Mouse (Mus musculus): Measurements from ENCODE around the gene Trio. TPM values are rescaled to one million over a fixed set of nuclear protein-coding genes. Genes with fewer than 3 reads are reported as not detected.
A peak's percentile ranks its signal among the peaks of the same experiment; 100 is the strongest.

Gene Trio
- polyA plus RNA-seq, 1 experiment from 2014 or later, result 17.4 TPM

DNA sequence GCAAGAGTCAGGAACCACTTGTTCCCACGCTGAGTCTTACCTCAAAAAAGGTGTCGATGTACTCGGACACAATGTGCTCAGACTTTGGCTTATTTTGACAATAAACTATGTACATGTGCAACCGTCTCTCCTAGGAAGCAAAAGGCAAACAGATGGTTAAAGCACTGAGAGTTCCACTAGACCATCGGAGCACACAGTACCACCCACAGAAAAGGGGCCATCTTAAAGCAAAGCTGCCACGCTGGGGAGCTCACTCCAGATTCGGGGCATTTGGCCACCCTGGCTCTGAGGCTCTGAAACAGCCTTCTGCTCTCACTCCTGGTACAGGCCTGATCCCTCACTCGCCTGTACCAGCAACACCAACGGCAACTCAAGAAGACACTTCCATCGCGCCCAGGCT is 269.2 kb downstream of the Trio start:
- Histone ChIP-seq H3K4me1 (replicated peaks; ENCODE audit: insufficient read depth, low read length) (no peaks in the 10 kb centered on the region), H3K9me3 (replicated peaks; ENCODE audit: low read length) (no peaks in the 10 kb centered on the region), H3K36me3 (ENCODE audit: insufficient read depth, low read length) (peaks cover 39% of the 10 kb centered on the region), H3K4me2 (ENCODE audit: low read length) (no peak overlapping the region), H3K27ac (no peak overlapping the region), H3K27me3 (ENCODE audit: insufficient read depth, low read length) (no peaks in the 10 kb centered on the region), H3K4me3 (replicated peaks; ENCODE audit: low read depth, low read length) (no peak overlapping the region), H3K9ac (ENCODE audit: low read depth, low read length) (no peak overlapping the region)
- DNase-seq (ENCODE audit: low spot score) (no peak), ATAC-seq (replicated peaks; ENCODE audit: low FRiP score, low read depth) (no peak)
- 91% methylated on average over 11 of the region's 11 CpGs for WGBS
- TF ChIP-seq CTCF (IDR thresholded peaks at IDR 0.05; ENCODE audit: low read depth), result no peak

GRCm38 (mm10) chr15:27754571-27755260 is 270.9 kb downstream of the Trio start:
- Histone ChIP-seq H3K4me1 (replicated peaks; ENCODE audit: insufficient read depth, low read length) (no peaks in the 10 kb centered on the region), H3K27me3 (ENCODE audit: insufficient read depth, low read length) (no peaks in the 10 kb centered on the region), H3K9me3 (replicated peaks; ENCODE audit: low read length) (no peaks in the 10 kb centered on the region), H3K27ac (no peak overlapping the region), H3K4me3 (replicated peaks; ENCODE audit: low read depth, low read length) (no peak overlapping the region), H3K36me3 (ENCODE audit: insufficient read depth, low read length) (peaks cover 54% of the 10 kb centered on the region), H3K4me2 (ENCODE audit: low read length) (no peak overlapping the region), H3K9ac (ENCODE audit: low read depth, low read length) (no peak overlapping the region)
- DNase-seq (ENCODE audit: low spot score), result no peak
- TF ChIP-seq CTCF (IDR thresholded peaks at IDR 0.05; ENCODE audit: low read depth), result peak; percentile 30; the same call in 1 of the 2 replicates
- 71% methylated on average over 7 of the region's 7 CpGs for WGBS
- ATAC-seq (replicated peaks; ENCODE audit: low FRiP score, low read depth), result no peak

GRCm38 (mm10) chr15:27753923-27754322 is 271.7 kb downstream of the Trio start:
- no peaks in the 10 kb centered on the region for H3K4me1 ChIP-seq (replicated peaks; ENCODE audit: insufficient read depth, low read length)
- DNase-seq (ENCODE audit: low spot score) (no peak), ATAC-seq (replicated peaks; ENCODE audit: low FRiP score, low read depth) (no peak)
- no peak overlapping the region for H3K4me2 ChIP-seq (ENCODE audit: low read length)
- H3K27ac ChIP-seq, result no peak overlapping the region; the same call in 1 of the 2 replicates
- no peaks in the 10 kb centered on the region for H3K9me3 ChIP-seq (replicated peaks; ENCODE audit: low read length)
- no peaks in the 10 kb centered on the region for H3K27me3 ChIP-seq (ENCODE audit: insufficient read depth, low read length)
- H3K36me3 ChIP-seq (ENCODE audit: insufficient read depth, low read length), result peaks cover 62% of the 10 kb centered on the region
- H3K4me3 ChIP-seq (replicated peaks; ENCODE audit: low read depth, low read length), result no peak overlapping the region
- no peak for TF ChIP-seq CTCF (IDR thresholded peaks at IDR 0.05; ENCODE audit: low read depth)
- 59% methylated on average over 5 of the region's 5 CpGs for WGBS
- no peak overlapping the region for H3K9ac ChIP-seq (ENCODE audit: low read depth, low read length)

GRCm38 (mm10) chr15:27752677-27753342 is 272.8 kb downstream of the Trio start:
- no peak overlapping the region for H3K9ac ChIP-seq (ENCODE audit: low read depth, low read length)
- no peaks in the 10 kb centered on the region for H3K27me3 ChIP-seq (ENCODE audit: insufficient read depth, low read length)
- no peak overlapping the region for H3K4me3 ChIP-seq (replicated peaks; ENCODE audit: low read depth, low read length)
- no peak overlapping the region for H3K4me2 ChIP-seq (ENCODE audit: low read length)
- TF ChIP-seq CTCF (IDR thresholded peaks at IDR 0.05; ENCODE audit: low read depth), result no peak
- 41% methylated on average over 7 of the region's 7 CpGs for WGBS
- DNase-seq (ENCODE audit: low spot score) (no peak), ATAC-seq (replicated peaks; ENCODE audit: low FRiP score, low read depth) (no peak)
- peaks cover 71% of the 10 kb centered on the region for H3K36me3 ChIP-seq (ENCODE audit: insufficient read depth, low read length)
- no peaks in the 10 kb centered on the region for H3K9me3 ChIP-seq (replicated peaks; ENCODE audit: low read length)
- H3K4me1 ChIP-seq (replicated peaks; ENCODE audit: insufficient read depth, low read length), result no peaks in the 10 kb centered on the region
- H3K27ac ChIP-seq, result peak overlapping the region; percentile 10; the same call in 1 of the 2 replicates

DNA sequence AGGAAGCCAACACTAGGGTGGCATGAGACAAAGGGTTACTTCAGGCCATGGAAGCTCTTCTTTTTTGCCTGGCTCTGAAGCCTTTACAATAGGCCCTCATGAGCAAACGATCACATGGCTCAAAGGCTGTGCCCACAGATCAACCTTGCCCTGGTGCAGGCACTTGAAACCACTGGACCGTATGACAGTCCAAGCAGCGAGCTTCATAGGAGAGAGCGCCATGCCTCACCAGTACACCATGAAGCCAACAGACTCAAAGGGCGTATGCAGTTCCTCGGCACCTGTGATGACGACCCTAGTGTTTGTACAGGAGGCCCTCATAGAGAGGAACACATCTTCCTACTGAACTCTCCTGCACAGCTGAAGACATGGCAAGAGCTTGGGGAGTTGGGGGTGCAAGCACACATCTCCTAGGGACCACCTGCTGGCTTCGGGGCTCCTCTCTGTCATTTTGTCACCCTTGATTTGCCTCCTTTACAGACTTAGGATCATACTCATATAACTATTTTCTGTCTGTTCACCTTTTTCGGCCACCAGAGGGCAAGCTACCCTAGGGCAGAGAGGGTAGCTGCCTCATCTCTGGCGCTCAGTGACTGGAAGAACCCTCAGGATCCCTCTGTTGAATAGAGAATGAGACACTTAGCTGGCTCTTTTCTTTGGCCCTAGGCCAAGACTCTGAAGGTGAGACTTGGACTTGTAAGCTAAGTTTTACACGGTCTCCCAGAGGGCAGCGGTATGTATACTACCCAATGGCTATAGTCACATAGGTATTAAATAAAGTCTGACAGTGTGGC is 273.8 kb downstream of the Trio start:
- WGBS, result 60% methylated on average over 12 of the region's 12 CpGs
- Histone ChIP-seq H3K4me1 (replicated peaks; ENCODE audit: insufficient read depth, low read length) (no peaks in the 10 kb centered on the region), H3K36me3 (ENCODE audit: insufficient read depth, low read length) (peaks cover 68% of the 10 kb centered on the region), H3K4me2 (ENCODE audit: low read length) (no peak overlapping the region), H3K27ac (no peak overlapping the region), H3K4me3 (replicated peaks; ENCODE audit: low read depth, low read length) (no peak overlapping the region), H3K27me3 (ENCODE audit: insufficient read depth, low read length) (no peaks in the 10 kb centered on the region), H3K9me3 (replicated peaks; ENCODE audit: low read length) (no peaks in the 10 kb centered on the region), H3K9ac (ENCODE audit: low read depth, low read length) (no peak overlapping the region)
- DNase-seq (ENCODE audit: low spot score) (peak; percentile 86), ATAC-seq (replicated peaks; ENCODE audit: low FRiP score, low read depth) (peak; percentile 80)
- peak; percentile 86 for TF ChIP-seq CTCF (IDR thresholded peaks at IDR 0.05; ENCODE audit: low read depth)

DNA sequence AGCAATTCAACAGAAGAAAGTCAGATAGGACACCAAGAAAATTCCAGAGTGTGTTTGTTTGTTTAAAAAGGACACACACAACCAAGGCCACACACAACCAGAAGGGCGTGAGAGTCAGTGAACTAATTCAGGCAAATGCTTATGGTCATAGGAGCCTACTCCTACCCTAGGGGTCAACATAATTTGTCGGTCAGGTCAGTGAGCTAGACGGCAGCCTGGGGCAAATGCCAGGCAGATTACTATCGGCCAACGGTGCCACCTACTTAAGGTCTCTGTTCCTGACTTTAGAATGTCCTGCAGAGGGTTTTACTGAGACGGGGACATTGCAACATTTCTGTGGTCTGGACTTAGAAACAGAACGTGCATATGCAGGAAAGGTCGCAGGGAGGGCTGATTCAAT is 276.9 kb downstream of the Trio start:
- WGBS, result 75% methylated on average over 8 of the region's 8 CpGs
- Histone ChIP-seq H3K27ac (no peak overlapping the region), H3K4me1 (replicated peaks; ENCODE audit: insufficient read depth, low read length) (no peaks in the 10 kb centered on the region), H3K27me3 (ENCODE audit: insufficient read depth, low read length) (no peaks in the 10 kb centered on the region), H3K9ac (ENCODE audit: low read depth, low read length) (no peak overlapping the region), H3K4me2 (ENCODE audit: low read length) (no peak overlapping the region), H3K9me3 (replicated peaks; ENCODE audit: low read length) (no peaks in the 10 kb centered on the region), H3K36me3 (ENCODE audit: insufficient read depth, low read length) (peaks cover 63% of the 10 kb centered on the region), H3K4me3 (replicated peaks; ENCODE audit: low read depth, low read length) (no peak overlapping the region)
- no peak for TF ChIP-seq CTCF (IDR thresholded peaks at IDR 0.05; ENCODE audit: low read depth)
- ATAC-seq (replicated peaks; ENCODE audit: low FRiP score, low read depth) (no peak), DNase-seq (ENCODE audit: low spot score) (no peak)
